Mouse (Mus musculus) left cerebral cortex, adult 18-20 months (tissue): ENCODE results near the gene Nr2c1. TPM values are rescaled to one million over a fixed set of nuclear protein-coding genes. Genes with fewer than 3 reads are reported as not detected.

ENCODE experiments used
- DNase-seq, 2 experiments: peaks; one replicate each; pipeline ENCODE4 v3.0.0; 2021 to 2022; ENCODE audit warnings: low spot score in 2 of 2, mixed read lengths in 1 of 2
- total RNA-seq, 2 experiments: library from RNA; stranded (reverse); gene quantifications; 2 replicates each; pipeline ENCODE4 v1.2.3; 2021

The Nr2c1 gene
- total RNA-seq, 2 experiments from 2014 or later, result 9.3 to 9.5 TPM

GRCm38 (mm10) chr10:94138890-94139482 is 8.8 kb upstream of the Nr2c1 start:
- no peak for DNase-seq

DNA sequence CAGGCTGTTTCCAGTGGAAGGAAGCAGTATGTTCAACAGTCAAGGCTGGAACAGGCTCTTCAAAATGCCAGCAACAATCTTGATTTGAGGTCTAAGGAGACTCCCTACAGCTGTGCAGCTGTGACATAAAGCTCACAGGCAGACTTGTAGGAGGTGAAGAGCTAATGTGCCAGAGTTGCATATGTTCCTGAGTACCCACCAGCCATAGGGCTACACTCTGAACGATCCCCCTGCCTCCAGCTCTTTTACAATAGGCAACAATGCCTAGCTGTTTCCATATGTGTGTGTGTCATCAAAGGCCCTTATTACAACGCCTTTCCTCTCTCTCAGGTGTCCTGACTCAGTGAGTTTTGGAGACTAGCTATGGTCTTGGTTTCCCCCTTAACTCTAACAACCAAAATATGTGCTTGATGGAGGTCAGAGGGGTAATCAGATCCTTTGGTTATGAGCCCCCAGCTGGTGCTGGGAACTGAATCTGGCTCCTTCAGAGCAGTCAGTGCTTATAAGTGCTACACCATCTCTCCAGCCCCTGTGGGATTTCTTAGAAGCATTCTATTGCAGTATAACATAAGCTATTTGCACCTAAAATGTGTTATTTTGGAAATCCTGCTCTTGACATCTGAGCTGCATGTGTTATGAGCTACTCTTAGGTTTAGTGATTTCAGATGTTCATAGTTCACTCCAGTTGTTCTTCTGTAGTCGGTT is 7.4 kb upstream of the Nr2c1 start:
- DNase-seq, result no peak

DNA sequence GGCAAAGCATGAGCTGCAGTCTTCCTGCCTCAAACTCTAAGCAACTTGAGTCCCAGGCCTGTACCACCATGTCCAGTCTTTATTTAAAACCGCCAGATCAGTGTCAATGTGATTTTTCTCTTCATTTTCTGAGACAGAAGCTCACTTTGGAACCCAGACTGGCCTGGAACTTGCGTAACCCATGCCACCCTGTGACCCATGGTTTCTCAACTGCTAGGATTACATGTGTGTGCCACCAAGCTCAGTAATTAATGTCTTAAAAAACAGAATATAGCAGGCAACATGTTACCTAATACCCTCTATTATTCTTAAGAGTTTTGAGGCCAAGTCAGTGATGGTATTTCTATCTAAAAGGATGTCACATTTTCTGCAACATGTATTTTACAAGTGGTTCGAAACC is 5.4 kb upstream of the Nr2c1 start:
- DNase-seq, result no peak

GRCm38 (mm10) chr10:94144581-94144980 is 3.2 kb upstream of the Nr2c1 start:
- DNase-seq, result no peak

DNA sequence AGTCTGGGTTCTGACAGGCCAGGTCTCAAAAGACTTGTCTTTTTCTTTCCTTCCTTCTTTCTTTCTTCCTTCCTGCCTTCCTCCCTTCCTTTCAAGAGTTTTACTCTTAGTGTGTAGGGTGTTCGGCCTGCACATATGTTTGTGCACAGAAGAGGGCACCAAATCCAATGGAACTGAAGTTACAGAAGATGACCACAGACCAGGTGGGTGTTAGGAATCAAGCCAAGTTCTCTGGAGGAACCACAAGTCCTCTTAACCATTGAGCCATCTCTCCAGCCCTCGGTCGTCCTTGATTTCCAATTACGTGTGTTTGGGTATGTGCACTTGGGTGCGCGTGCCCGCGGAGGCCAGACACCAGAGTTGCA is 450 bp upstream of the Nr2c1 start:
- DNase-seq, result no peak

- no peak for DNase-seq
Observed at GRCm38 (mm10) chr10:94151488-94151887, 3.7 kb downstream of the Nr2c1 start.

- DNase-seq, result no peak
Observed at GRCm38 (mm10) chr10:94153841-94154240, 6.0 kb downstream of the Nr2c1 start.

DNA sequence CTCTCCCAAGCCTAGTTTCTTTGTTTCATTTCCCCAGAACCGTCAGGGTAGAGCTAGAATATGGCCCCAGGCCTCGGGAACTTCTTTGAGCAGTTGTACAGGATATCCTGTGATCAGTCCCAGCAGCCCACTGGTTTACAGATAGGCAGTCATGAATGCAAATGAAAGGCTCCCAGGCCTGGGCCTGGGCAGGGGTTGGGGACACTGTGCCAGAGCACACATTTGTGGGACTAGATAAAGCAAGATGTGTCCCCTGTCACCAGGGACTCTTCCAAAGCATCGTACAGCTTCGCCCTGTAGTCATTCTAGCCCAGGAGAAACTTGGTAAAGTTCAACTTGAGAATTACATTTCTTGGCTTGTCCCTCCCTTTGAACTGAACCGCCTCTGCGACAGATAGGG is 11.1 kb downstream of the Nr2c1 start:
- no peak for DNase-seq

- DNase-seq, result no peak
Observed at GRCm38 (mm10) chr10:94159406-94159805, 11.6 kb downstream of the Nr2c1 start.

GRCm38 (mm10) chr10:94161051-94161765 is 13.4 kb downstream of the Nr2c1 start:
- DNase-seq, result no peak

DNA sequence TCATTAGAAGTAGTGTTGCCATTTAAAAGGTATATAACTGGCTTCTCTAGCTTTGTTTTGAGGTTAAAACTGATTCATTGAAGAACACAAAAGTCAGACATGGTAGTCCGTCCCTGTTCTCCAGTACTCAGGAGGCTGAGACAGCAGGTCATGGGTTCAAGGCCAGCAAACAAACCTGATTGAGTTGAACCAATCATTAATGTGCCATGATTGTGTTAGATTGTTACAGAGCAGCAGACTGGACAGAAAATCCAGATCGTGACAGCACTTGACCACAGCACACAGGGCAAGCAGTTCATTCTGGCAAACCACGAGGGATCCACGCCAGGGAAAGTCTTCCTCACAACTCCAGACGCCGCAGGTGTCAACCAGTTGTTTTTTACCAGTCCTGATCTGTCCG is 14.2 kb downstream of the Nr2c1 start:
- no peak for DNase-seq

- no peak for DNase-seq
Observed at GRCm38 (mm10) chr10:94164104-94164845, 16.5 kb downstream of the Nr2c1 start.

GRCm38 (mm10) chr10:94165426-94165825 is 17.6 kb downstream of the Nr2c1 start:
- no peak for DNase-seq

DNA sequence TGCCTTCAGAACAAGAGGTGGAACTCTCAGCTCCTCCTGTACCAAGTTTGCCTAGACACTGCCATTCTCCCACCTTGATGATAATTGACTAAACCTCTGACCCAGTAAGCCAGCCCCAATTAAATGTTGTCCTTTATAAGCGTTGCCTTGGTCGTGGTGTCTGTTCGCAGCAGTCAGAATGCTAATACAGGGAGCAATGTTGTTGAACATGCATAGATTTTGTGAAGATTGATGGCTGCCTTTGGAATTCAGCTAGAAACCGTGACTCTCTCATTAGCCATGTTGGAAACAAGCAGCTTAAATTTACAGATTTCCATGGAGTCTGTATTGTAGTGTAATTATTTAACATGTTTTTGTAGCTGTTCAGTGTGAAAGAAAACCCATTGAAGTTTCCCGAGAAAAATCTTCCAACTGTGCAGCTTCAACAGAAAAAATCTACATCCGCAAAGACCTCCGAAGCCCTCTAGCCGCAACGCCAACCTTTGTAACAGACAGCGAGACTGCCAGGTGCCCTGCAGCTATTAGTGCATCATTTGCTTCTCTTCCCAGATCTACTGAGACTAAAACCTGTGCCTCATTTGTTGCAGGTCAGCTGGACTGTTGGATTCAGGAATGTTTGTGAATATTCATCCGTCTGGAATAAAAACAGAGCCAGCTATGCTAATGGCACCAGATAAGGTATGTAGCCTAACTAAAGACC is 19.4 kb downstream of the Nr2c1 start:
- no peak for DNase-seq

- no peak for DNase-seq
Observed at GRCm38 (mm10) chr10:94171440-94172130, 23.8 kb downstream of the Nr2c1 start.

- DNase-seq, result no peak
Observed at GRCm38 (mm10) chr10:94172137-94172536, 24.3 kb downstream of the Nr2c1 start.

- DNase-seq, result no peak
Observed at GRCm38 (mm10) chr10:94172706-94173105, 24.9 kb downstream of the Nr2c1 start.

GRCm38 (mm10) chr10:94174652-94175051 is 26.8 kb downstream of the Nr2c1 start:
- no peak for DNase-seq

GRCm38 (mm10) chr10:94183199-94183598 is 35.4 kb downstream of the Nr2c1 start:
- DNase-seq, result no peak
